Mouse (Mus musculus) heart, postnatal 25 days (tissue): ENCODE data around the gene Stmnd1. TPM values are rescaled to one million over a fixed set of nuclear protein-coding genes. Genes with fewer than 3 reads are reported as not detected.

Source experiments
- total RNA-seq, 2 experiments: library from RNA; stranded (reverse); gene quantifications; 2 replicates each; pipeline ENCODE4 v1.2.3; 2021

The Stmnd1 gene
- total RNA-seq, 2 experiments from 2014 or later: 0.36 to 0.45 TPM

Other genes starting within 250 kb of the Stmnd1 start
- gene Rbm24, start 144.7 kb downstream of the Stmnd1 start, total RNA-seq: 100 to 1,000 TPM; 188 to 202 TPM
- 100 to 1,000 TPM; 133 to 155 TPM for gene Cap2, start 228.1 kb downstream of the Stmnd1 start, total RNA-seq